Mouse (Mus musculus): ENCODE measurements around the gene Rtn4ip1.
A peak's percentile ranks its signal among the peaks of the same experiment; 100 is the strongest.
"Not testable (repeated sequence)": the region's sequence is repeated elsewhere in the genome, so short reads cannot be mapped to it uniquely, and the experiment has no call there.

The Rtn4ip1 gene

DNA sequence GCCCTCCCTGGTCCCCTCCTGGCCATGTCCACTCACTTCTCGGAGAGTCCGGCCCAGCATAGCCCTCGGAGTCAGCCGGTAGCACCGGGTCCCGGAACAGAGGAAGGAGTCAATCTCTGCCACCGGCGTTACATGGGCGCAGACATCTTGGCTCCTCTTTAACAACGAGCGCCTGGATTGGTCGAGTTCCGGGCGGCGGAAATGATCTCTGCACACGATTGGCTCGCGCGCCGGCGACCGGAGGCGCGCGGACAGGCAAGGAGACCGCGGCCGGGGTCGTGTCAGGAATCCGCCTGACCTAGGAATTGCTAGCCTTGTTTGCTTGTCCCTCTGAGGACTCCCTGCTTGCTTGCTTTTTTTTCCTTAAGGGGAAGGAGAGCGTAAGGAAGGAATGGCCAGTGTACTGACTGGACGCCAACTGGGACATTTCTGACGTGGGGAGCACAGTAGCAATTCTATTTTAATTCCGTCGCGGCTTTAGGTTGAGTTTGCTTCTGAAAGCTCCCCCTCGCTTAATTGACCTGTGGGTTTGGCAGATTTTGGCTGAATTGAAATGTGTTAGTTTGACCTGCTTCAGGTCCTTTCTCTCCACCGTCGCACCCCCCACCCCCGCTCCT lies at the start of gene Rtn4ip1, which contains the start of gene Qrsl1:
Gene Rtn4ip1 (plus strand): TSS at position 230 of the 617 bp plus-strand sequence.
Gene Qrsl1 (minus strand): TSS at position 168 of the 617 bp plus-strand sequence.
- ATAC-seq (ENCODE audit: low TSS enrichment), result peak; percentile 99

DNA sequence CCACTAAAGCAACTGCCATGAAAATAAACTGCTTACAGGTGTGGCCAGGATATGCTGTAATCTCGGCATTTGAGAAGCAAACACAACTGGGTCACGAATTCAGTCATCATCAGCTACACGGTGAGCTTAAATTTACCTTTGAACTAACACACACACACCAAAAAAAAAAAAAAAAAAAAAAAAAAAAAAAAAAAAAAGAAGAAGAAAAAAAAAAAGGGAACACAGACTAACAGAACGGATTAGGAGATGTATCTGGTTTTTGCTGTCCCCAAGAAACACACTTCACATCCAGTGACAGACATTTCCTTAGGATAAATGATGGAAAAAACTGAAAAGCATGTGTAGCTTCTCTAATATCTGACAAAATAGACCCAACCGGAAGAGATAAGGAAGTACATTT lies 49.7 kb upstream of the Rtn4ip1 start:
- no peak for ATAC-seq (ENCODE audit: low TSS enrichment)

DNA sequence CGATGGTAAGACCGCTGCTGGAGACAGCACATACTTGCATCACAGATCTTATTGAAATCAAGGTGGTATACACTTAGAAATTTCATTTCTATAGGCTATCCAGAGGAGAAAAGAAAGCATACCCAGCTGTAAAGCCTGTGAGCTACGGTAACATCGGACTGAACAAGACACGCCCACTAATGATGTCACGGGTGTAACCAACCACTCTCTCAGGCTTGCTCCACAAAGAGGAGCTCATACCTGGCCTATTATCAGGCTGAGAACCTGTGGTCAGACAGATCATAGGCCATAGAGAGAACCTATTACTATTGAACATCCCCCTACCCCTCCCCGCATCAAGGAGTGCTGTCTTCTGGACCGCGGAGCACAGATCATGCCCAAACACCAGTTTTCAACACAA lies 45.7 kb upstream of the Rtn4ip1 start:
- no peak for ATAC-seq (ENCODE audit: low TSS enrichment)

DNA sequence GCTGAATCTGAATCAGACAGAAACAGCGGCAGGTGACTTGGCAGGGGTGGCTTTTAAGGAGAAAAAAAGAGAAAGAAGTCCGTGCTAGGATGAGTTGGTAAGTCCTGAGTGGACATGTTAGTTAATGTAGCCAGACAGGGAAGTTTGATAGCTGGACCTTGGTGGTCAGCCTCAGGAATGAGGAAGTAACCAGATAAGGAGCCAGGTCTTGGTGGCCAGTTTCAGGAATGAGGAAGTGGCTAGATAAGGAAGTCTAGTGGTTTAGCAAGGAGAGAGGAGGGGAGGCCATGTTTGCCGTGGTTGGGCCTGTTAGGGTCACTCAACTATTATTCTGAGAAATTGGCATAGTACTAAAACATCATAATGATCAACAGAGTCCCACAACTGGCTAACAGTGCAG lies 45.3 kb upstream of the Rtn4ip1 start:
- ATAC-seq (ENCODE audit: low TSS enrichment), result no peak

DNA sequence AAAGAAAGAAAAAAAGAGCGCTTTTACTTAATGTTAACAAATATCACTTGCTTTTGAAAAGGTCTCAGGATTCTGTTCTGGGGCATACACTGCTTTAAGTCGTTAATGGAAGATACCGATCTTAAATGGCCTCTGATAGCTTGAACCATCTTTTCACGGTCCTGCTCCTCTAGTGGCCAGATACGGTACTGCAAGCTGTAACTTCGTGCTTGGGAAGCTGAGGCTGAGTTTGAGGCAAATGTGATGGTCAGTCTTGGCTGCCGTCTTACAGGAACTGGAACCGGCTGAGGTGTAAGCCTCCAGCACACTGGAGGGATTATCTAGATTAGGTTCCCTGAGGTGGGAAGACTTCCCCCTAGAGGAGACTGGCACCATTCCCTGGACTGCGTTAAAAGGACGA lies 30.9 kb upstream of the Rtn4ip1 start:
- ATAC-seq (ENCODE audit: low TSS enrichment), result no peak

DNA sequence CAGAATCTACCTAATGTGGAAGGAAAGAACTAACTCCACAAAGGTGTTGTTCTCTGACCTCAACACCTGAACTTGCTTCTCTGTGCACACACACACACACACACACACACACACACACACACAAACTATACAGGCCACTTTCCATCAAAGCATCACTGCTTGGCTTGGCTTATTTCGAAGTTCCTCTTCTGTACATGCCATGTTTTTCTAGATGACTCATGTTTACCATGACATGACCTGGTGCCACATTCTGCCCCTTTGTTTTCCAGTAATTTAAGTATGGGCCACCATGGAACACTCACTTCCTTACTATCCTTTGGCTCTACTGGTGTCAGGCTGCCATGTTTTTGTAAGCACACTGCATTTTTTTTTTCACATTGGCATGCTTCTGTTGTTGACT lies 30.1 kb upstream of the Rtn4ip1 start:
- no peak for ATAC-seq (ENCODE audit: low TSS enrichment)

DNA sequence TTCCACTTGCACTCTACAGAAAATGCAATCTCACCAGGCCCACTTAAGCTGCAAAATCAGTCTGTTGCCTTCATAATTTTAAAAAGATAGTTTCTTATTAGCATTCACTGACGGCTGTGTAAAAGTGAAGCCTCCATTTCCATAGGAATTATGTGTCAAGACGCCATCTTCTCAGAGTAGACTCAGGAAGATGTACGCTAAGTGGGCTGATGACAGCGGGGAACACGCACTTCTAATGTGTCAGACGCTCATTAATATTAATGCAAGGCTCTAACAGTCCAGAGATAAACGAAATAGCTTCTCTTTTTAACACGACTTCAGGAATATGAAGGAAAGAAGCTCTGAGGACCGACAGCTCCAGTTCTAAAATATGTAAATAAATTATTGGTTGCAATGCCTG lies 13.9 kb upstream of the Rtn4ip1 start:
- ATAC-seq (ENCODE audit: low TSS enrichment), result no peak

DNA sequence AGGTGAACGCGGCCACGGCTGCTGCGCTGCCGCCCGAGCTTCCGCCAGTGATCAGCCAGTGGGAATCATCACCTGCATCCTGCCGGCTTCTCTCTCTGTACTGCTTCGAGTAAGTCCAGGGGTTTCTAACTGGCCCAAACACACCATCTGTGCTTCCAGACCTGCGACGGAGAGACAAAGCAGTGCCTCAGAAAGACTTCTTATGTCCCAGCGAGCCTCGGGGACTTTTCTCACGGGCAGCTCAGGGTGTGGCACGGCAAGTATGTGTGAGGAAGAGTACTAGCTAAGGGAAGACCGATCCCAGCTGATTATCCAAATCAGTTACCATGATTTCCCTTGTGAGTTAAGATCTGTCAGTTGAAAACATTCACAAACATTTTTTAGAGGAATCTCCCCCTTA lies 12.6 kb upstream of the Rtn4ip1 start:
- no peak for ATAC-seq (ENCODE audit: low TSS enrichment)

DNA sequence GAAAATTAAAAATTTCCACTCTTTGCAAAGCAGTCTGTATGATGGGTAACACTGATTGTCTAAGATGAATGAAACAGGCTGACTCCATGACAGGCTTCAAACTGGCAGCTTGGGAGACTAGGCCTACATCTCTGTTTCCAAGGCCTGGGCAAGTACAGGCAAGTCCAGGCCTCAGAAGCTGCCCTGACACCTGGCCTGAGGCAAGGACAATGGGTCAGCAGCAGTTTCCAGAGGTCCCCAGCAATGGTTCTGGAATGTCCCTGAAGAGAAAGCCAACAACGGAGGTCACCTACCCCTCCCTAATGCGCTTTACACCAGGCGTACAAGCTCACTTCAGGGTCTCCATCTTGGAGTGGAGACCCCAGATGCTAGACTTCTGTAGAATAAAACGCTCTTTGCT lies 8.6 kb upstream of the Rtn4ip1 start:
- no peak for ATAC-seq (ENCODE audit: low TSS enrichment)

DNA sequence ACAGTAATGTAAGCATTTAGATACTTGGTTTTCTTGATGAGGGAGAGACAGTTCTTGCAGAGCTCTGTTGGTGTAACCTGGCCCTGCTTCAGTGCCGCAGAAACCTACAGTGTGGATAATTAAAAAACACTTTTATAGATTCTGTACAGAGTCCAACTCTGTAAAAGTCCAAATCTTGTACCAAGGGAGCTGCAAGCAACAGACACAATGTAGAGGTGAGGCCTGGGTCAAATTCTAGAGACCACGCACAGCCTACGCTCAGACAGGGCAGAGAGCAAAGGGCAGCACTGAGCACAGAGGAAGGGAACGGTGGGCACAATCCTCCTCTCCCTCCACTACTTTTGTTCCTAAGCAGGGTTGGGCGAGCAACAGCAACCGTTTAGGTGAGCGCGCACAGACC lies 5.5 kb upstream of the Rtn4ip1 start:
- ATAC-seq (ENCODE audit: low TSS enrichment), result no peak

DNA sequence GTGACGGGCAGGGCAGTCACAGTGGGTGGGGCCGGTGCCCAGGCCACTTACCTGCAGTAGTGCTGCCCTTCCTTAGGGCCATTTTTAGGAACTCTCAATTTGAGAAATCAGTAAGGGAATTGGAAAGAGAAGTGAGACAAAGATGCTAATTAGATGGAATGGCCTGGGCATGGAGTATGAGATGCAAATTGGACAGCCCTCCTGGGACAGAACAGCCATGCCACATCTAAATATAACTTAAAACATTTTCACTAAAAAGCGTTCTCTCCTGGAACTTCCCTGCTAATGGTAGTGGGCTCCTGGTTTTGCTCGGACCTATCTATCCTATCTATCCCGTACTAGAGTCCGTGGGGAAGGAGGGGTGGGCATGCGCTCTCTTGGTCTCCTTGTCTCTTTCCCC lies 3.3 kb upstream of the Rtn4ip1 start:
- ATAC-seq (ENCODE audit: low TSS enrichment), result no peak

DNA sequence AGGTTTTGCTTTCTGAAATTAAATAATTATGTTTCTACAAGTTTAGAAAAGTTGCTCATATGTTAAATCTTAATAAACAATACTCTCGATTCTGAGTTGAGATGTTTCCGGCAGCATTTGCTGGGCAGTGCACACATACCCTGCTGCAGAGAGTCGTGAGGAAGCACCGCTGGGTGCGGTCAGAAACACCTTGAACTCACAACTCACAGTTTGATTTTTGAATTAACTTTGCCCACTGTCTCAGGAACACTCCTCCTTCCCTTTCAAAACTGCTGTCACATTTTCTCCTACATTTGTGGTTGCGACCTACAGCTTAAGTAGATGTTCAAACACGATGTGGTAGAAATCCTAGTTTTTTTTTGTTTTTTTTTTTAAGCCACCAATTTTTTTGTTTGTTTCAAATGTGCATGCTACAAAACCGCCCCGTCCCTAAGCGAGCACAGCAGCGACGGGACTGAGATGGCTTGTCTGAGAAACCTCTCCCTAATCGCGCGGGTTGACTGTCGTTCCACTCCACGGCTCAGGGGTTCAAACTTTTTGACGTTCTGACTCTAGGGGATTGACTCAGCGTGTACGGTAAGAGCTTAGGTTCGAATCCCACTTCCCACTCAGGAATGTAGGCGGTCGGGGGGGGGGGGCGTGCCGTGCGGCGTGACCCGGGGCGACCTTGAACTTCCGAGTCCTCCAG lies 580 bp upstream of the Rtn4ip1 start:
- no peak; the same call in none of the 2 replicates for ATAC-seq (ENCODE audit: low TSS enrichment)

DNA sequence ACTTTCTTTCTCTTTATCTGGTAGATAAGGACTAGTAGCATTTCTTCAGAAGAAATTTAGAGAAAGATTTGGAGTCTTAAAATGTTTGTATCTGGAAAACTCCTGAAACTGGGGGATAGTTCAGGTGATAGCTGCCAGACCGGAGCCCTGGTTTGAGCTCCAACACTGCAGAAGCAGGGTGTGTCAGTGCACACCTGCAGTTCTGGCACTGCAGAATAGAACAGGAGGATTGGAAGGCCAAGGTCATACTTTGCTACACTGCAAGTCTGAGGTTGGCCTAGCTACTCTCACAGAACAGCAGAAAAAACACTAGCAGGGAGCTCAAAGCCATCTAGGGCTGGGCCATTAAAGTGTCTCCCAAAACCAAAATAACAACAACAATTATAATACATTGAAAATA lies 3.0 kb downstream of the Rtn4ip1 start:
- ATAC-seq (ENCODE audit: low TSS enrichment), result no peak

DNA sequence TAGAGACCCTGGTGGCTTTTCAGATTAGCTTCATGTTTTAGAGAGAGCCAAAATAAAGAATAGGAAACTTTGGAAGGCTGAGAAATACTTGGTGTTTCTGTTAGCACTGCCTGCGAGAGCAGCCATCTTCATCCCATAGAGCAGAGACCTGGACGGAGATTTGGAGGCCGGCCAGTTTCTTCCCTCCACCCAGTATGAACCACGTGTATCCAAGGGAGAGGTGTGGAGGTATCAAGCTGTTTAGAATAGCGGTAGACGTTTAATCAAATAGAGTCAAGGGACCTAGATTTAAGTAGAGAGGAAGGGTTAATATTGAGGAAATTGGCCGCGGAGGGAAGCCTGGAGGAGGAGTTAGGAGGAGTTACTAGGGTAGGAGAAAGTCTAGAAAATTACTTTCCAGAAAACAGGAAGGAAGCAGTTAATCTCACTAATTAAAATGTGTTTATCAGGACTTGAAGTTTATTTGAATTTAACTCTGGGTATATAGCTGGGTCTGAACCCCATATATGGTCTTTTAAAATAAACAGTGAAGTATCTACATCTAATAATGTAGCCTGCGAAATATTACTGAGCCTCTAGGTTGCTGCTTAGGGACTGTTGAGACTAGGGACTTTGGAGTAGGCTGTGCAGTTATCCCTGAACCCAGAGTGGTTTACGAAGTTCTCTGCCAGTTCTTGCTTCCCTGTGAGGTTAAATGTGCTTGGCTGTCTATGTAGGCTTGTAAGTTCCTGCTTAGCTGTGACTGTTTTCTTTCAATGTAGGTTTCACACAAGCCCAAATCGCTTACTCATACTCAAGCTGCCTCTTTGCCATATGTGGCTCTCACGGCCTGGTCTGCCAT lies 8.6 kb downstream of the Rtn4ip1 start:
- ATAC-seq (ENCODE audit: low TSS enrichment), result no peak

DNA sequence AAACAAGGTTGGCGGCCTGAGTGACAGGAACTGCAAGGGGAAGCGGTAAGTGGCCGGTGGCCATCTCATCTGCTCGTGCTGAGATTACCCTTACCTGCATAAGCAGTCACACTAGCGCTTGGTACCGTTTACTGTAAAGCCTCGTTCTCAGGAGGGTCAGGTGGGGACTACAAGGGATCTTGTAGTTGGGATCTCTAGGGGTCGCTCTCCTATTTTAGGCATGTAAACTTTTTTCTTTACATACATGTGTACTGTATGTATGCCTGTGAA lies 9.2 kb downstream of the Rtn4ip1 start:
- ATAC-seq (ENCODE audit: low TSS enrichment), result no peak

DNA sequence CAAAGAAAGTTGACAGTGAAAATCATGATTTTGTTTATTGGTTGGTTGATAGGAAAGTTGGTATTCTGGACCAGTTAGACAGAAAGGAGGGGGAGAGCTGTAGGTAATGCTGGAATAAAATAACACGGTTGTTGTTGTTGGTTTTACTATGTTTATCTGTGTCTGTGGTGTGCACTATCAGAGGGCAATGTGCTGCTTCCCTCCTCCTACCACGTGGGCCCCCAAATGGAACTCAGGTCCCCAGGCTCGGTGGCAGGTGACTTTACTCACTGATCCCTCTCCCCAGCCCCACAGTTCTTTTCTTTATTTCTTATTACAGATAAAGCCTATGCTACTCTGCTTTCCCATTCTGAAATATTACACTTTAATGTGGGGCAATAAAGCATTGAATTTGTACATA lies 10.6 kb downstream of the Rtn4ip1 start:
- ATAC-seq (ENCODE audit: low TSS enrichment), result no peak

DNA sequence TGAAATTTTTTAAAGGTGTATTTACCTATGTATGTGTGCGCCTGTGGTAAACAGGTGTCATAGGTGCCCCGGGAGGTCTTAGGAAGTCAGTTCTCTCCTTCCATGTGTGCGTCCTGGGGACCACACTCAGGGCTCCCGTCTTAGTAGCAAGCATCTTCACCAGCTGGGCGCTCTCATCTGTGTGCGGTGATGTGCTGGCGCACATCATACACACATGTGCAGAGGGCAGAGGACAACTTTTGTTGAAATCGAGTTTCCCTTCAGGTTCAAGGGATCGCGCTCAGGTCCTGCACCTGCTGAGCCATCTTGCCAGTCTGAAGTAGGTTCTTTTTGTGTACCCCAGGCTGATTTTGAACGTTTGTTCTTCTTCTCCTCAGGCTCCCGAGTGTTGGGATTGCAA lies 14.6 kb downstream of the Rtn4ip1 start:
- ATAC-seq (ENCODE audit: low TSS enrichment), result no peak

DNA sequence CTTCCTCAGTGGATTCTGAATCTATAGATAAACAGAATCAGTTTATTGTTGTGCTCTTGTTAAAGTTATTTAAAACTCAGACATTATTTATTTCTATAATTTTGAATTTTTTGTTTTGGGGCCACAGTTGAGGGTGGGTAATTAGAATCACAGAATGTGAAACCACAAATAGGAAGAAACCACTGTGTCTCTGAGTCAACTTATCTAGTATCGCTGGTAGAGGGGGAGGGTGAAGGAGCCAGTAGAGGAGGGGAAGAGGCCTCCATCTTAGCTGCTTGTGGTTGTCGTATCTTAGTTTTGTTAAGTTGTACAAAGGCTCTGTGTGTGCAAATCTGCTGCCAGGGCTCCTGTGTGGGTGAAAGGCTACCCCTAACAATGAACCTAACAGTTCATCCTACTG lies 15.1 kb downstream of the Rtn4ip1 start:
- no peak for ATAC-seq (ENCODE audit: low TSS enrichment)

DNA sequence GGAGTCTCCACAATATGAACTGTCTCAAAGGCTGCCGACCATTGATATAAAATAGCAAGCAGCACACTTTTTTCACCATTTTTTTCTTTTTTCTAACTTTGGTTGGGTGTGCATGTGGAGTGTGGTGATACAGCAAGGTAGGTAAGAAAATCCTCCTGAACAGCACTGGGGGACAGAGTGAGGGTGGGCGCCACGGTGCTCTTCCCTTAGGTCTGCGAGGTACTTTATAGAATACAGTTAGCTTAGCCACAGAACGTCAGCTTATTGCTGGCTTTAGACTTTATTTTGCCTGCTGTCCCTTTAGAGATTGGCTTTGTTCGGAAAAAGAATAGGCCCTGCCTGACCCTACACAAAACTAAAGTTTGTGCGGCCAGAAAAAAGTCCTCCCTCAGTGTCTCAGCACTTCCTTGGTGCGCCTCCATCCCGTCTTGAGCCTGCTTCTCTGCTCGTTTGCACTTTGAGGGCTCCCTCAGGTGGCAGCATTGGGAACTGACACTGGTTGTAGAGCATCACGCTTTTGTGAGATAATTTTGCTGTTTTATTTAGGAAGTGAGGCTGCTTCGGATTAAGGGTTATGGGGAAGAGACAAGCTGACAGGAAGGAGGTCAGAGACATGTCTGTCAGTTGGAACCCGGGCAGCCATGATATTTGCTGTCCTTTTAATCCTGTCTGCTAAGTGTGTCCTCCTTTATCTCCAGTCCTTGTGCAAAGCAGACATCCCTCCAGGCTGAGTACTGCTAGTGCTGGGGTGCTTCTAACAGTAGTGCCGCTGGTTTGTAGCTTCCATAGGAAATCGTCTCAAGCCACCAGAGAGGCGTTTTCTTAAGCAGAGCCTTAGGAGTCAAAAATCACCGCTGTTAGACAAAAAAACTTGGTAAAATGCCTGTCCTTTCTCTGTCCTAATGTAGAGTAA lies 17.3 kb downstream of the Rtn4ip1 start:
- peak; percentile 98 for ATAC-seq (ENCODE audit: low TSS enrichment)

DNA sequence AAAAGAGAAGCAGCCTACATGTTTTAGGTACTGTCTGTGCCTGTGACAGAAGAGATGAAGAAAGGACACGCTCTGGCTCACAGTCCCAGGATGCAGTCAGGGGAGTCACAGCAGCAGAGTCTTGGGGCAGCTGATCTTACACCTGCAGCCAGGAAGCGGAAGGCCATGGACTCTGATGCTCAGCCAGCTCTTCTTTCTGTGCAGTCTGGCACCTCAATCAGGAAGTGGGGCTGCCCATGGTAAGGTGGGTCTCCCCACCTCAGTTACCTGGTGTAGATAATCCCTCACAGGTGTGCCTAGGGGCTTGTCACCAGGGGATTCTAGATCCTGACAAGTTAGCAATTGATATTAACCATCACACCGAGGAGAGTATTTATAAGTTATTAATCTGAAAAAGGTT lies 21.5 kb downstream of the Rtn4ip1 start:
- no peak for ATAC-seq (ENCODE audit: low TSS enrichment)

DNA sequence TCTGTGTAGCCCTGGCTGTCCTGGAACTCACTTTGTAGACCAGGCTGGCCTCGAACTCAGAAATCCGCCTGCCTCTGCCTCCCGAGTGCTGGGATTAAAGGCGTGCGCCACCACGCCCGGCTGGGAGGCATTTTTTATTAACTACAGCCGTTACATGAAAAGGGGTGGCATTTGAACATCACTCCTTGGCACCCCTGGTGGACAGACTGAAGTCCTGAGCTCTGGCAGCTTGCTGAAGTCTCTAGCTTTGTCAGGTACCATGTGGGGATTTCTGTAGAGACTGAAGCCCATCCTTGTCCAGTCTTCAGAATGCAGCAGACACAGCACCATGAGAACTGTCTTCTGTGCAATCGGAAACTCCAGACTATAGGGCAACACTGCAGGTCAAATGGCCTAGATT lies 24.2 kb downstream of the Rtn4ip1 start:
- not testable (repeated sequence) for ATAC-seq (ENCODE audit: low TSS enrichment)

DNA sequence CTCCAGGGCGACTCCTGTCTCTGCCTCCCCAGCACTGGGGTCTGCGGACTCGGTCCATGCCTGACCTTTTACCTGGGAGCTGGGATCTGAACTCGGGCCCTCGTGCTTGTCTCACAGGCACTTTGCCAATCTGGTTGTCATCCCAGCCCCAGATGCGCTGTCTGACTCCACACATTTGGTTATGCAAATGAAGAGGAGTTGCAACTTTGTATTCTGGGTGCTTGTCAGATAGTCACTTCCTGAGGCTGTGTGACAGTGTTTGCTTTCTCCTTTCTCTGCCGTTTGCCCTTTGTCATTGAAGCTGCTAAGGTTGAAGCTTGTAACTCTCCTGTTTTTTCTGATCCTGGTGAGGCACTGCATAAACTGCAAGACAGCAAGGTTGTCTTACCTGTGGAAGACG lies 26.1 kb downstream of the Rtn4ip1 start:
- no peak for ATAC-seq (ENCODE audit: low TSS enrichment)
